Mouse (Mus musculus): ENCODE data around the gene Chd2.

GRCm38 (mm10) chr7:73454113-73454512 lies 87.5 kb downstream of the Chd2 start:
- TF ChIP-seq ZNF384 (IDR thresholded peaks at IDR 0.05; ENCODE audit: low read depth, low read length) (no peak), CHD2 (IDR thresholded peaks at IDR 0.05; ENCODE audit: low read depth, low read length) (no peak), MAFK (IDR thresholded peaks at IDR 0.05; ENCODE audit: insufficient read depth, low read depth, low read length) (no peak), HCFC1 (IDR thresholded peaks at IDR 0.05; ENCODE audit: borderline replicate concordance, insufficient read depth, low read length) (no peak), ZC3H11A (IDR thresholded peaks at IDR 0.05; ENCODE audit: borderline replicate concordance, low read depth, low read length) (no peak)
